Mouse (Mus musculus): Measurements from ENCODE around the gene Tbcb. TPM values are rescaled to one million over a fixed set of nuclear protein-coding genes. Genes with fewer than 3 reads are reported as not detected.

Gene Tbcb
- polyA plus RNA-seq, 1 experiment from 2014 or later = 384 TPM

DNA sequence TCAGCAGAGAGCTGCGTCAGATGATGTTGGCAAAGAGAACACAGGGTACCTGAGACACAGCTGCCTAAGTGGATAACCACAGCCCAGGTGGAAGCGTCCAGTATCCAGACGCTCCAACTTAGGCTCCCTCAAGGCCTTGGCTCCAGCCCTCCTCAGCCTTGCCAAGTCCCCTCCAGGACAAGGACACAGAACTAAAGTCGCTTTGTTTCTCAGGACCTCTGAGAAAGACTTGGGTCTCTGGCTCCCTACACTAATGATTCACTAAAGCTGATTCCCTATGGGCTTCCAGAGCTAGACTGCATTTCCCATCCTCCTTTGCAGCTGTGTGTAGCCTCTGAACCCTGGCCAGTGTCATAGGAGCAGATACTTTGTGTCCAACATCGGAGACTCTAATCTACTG, 31.9 kb downstream of the Tbcb start:
- no peak overlapping the region for H3K4me2 ChIP-seq (ENCODE audit: low read length)
- WGBS = 83% methylated on average over 5 of the region's 5 CpGs
- H3K27ac ChIP-seq (ENCODE audit: low read depth, low read length) = no peak overlapping the region
- H3K4me3 ChIP-seq (ENCODE audit: low read depth, low read length) = no peak overlapping the region
- DNase-seq (ENCODE audit: low spot score) (no peak), ATAC-seq (no peak)
- H3K9ac ChIP-seq (ENCODE audit: low read length) = no peak overlapping the region
- H3K9me3 ChIP-seq (replicated peaks; ENCODE audit: control insufficient read depth, low read length) = no peaks in the 10 kb centered on the region
- no peaks in the 10 kb centered on the region for H3K36me3 ChIP-seq (ENCODE audit: control insufficient read depth, insufficient read depth, low read length)
- no peaks in the 10 kb centered on the region for H3K27me3 ChIP-seq (replicated peaks; ENCODE audit: control insufficient read depth, insufficient read depth, low read length)
- no peaks in the 10 kb centered on the region for H3K4me1 ChIP-seq (ENCODE audit: control insufficient read depth, insufficient read depth, low read length)

- no peak for ATAC-seq
- Histone ChIP-seq H3K9me3 (replicated peaks; ENCODE audit: control insufficient read depth, low read length) (no peaks in the 10 kb centered on the region), H3K4me2 (ENCODE audit: low read length) (no peak overlapping the region), H3K36me3 (ENCODE audit: control insufficient read depth, insufficient read depth, low read length) (no peaks in the 10 kb centered on the region), H3K9ac (ENCODE audit: low read length) (no peak overlapping the region), H3K4me1 (ENCODE audit: control insufficient read depth, insufficient read depth, low read length) (no peaks in the 10 kb centered on the region), H3K27me3 (replicated peaks; ENCODE audit: control insufficient read depth, insufficient read depth, low read length) (no peaks in the 10 kb centered on the region), H3K4me3 (ENCODE audit: low read depth, low read length) (no peak overlapping the region), H3K27ac (ENCODE audit: low read depth, low read length) (no peak overlapping the region)
- DNase-seq (ENCODE audit: low spot score) = no peak
- 79% methylated on average over 18 of the region's 18 CpGs for WGBS
These were observed 32.5 kb downstream of the Tbcb start for GRCm38 (mm10) chr7:30199498-30200139.

DNA sequence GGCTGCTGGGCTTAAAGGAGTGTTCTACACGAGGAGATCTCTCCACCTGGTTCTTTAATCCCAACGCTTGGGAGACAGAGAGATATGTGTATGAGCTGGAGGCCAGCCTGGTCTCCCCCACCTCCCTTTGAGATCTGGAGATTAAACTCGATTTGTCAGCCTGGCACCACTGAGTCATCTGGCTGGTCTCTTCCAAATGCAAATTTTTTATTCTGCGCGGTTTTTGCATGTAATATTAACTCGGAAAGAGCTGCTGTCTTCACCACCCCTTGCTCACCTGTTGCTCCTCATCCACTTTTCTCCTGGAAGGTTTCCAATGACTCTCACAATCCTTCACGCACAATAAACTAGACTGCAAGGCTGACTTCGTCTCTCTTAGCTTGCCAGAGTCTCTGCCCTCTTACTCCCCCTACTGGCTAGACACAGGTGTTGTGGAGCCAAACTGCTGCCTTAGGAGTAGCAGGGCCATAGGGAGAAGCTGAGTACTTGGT, 33.5 kb downstream of the Tbcb start, which contains the start of gene Capns1:
Gene Capns1 (minus strand): TSS at position 331 of the 491 bp plus-strand sequence.
- H3K9me3 ChIP-seq (replicated peaks; ENCODE audit: control insufficient read depth, low read length) = no peaks in the 10 kb centered on the region
- peak within 1 kb of the TSS; percentile 1; the same call in 1 of the 2 replicates for H3K9ac ChIP-seq (ENCODE audit: low read length)
- H3K27ac ChIP-seq (ENCODE audit: low read depth, low read length) = no peak within 1 kb of the TSS
- DNase-seq (ENCODE audit: low spot score) = peak; percentile 94
- H3K4me2 ChIP-seq (ENCODE audit: low read length) = peak within 1 kb of the TSS; percentile 33; the same call in 1 of the 2 replicates
- H3K27me3 ChIP-seq (replicated peaks; ENCODE audit: control insufficient read depth, insufficient read depth, low read length) = no peaks in the 10 kb centered on the region
- H3K36me3 ChIP-seq (ENCODE audit: control insufficient read depth, insufficient read depth, low read length) = no peaks in the 10 kb centered on the region
- H3K4me1 ChIP-seq (ENCODE audit: control insufficient read depth, insufficient read depth, low read length) = 0 out of 2 replicates have a peak, but pooled peaks cover 2% of the 10 kb centered on the region
- 3% methylated on average over 8 of the region's 8 CpGs for WGBS
- no peak for ATAC-seq
- no peak within 1 kb of the TSS for H3K4me3 ChIP-seq (ENCODE audit: low read depth, low read length)

DNA sequence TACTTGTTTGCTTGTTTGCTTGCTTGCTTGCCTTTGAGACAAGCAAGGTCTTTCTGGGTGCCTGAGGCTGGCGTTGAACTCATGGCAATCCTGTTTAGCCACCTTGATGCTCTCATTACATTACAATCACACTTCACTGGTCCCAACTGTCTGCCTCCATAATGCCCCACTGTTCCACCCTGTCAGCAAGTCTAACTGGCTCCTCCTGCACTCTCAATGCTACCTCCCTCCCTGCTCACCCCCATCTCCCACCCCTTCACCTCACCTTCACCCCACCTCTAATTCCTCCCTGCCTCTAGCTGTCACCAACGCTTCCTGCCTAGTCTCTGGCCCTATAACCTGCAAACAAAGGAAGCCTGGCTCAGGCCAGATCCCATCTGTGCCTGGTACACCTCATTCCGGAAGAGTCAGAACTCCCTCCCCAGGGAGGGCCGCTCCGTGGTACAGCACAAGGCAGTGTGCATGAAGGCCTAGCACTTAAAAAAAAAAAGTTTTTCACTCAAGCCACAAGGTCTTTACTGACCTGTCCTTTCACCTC, 34.4 kb downstream of the Tbcb start:
- peaks cover 10% of the 10 kb centered on the region; the same call in 1 of the 2 replicates for H3K4me1 ChIP-seq (ENCODE audit: control insufficient read depth, insufficient read depth, low read length)
- no peak for DNase-seq (ENCODE audit: low spot score)
- 90% methylated on average over 5 of the region's 5 CpGs for WGBS

DNA sequence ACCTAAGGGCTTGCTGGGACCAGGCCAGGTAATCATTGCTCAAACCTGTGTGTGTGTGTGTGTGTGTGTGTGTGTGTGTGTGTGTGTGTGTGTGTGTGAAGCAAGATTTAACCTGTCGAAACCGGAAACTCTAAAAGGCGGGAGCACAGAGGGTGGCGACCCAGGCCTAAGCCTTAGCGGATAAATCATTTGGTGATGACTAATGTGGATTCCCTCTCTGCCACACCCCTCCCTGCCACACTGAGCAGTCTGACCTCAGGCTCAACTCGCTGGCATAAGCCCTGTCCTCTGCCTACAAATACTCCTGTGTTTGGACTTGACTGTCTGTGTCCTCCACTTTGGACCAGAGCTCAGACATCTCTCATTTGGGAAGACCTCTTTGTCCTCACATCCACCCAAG, 35.9 kb downstream of the Tbcb start:
- Histone ChIP-seq H3K4me1 (ENCODE audit: control insufficient read depth, insufficient read depth, low read length) (peaks cover 12% of the 10 kb centered on the region; the same call in 1 of the 2 replicates), H3K9me3 (replicated peaks; ENCODE audit: control insufficient read depth, low read length) (no peaks in the 10 kb centered on the region), H3K27me3 (replicated peaks; ENCODE audit: control insufficient read depth, insufficient read depth, low read length) (no peaks in the 10 kb centered on the region), H3K36me3 (ENCODE audit: control insufficient read depth, insufficient read depth, low read length) (peaks cover 14% of the 10 kb centered on the region), H3K4me2 (ENCODE audit: low read length) (no peak overlapping the region), H3K9ac (ENCODE audit: low read length) (no peak overlapping the region), H3K27ac (ENCODE audit: low read depth, low read length) (no peak overlapping the region), H3K4me3 (ENCODE audit: low read depth, low read length) (no peak overlapping the region)
- no peak for ATAC-seq
- DNase-seq (ENCODE audit: low spot score) = no peak
- WGBS = 83% methylated on average over 6 of the region's 6 CpGs

More for the DNA sequence above, 34.4 kb downstream of the Tbcb start:
- Histone ChIP-seq H3K27me3 (replicated peaks; ENCODE audit: control insufficient read depth, insufficient read depth, low read length) (no peaks in the 10 kb centered on the region), H3K4me3 (ENCODE audit: low read depth, low read length) (no peak overlapping the region), H3K27ac (ENCODE audit: low read depth, low read length) (no peak overlapping the region), H3K9me3 (replicated peaks; ENCODE audit: control insufficient read depth, low read length) (no peaks in the 10 kb centered on the region), H3K36me3 (ENCODE audit: control insufficient read depth, insufficient read depth, low read length) (no peaks in the 10 kb centered on the region), H3K9ac (ENCODE audit: low read length) (no peak overlapping the region), H3K4me2 (ENCODE audit: low read length) (no peak overlapping the region)
- ATAC-seq = no peak

- 77% methylated on average over 6 of the region's 6 CpGs for WGBS
- peaks cover 21% of the 10 kb centered on the region for H3K36me3 ChIP-seq (ENCODE audit: control insufficient read depth, insufficient read depth, low read length)
- H3K9me3 ChIP-seq (replicated peaks; ENCODE audit: control insufficient read depth, low read length) = no peaks in the 10 kb centered on the region
- peaks cover 12% of the 10 kb centered on the region; the same call in 1 of the 2 replicates for H3K4me1 ChIP-seq (ENCODE audit: control insufficient read depth, insufficient read depth, low read length)
- H3K4me2 ChIP-seq (ENCODE audit: low read length) = peak overlapping the region; percentile 84
- no peaks in the 10 kb centered on the region for H3K27me3 ChIP-seq (replicated peaks; ENCODE audit: control insufficient read depth, insufficient read depth, low read length)
- ATAC-seq = no peak
- peak overlapping the region; percentile 79; the same call in 1 of the 2 replicates for H3K9ac ChIP-seq (ENCODE audit: low read length)
- no peak for DNase-seq (ENCODE audit: low spot score)
- 0 out of 2 replicates have a peak overlapping the region, but pooled peaks have one; percentile 67 for H3K4me3 ChIP-seq (ENCODE audit: low read depth, low read length)
- no peak overlapping the region for H3K27ac ChIP-seq (ENCODE audit: low read depth, low read length)
These were observed 36.6 kb downstream of the Tbcb start for GRCm38 (mm10) chr7:30195461-30195860.

DNA sequence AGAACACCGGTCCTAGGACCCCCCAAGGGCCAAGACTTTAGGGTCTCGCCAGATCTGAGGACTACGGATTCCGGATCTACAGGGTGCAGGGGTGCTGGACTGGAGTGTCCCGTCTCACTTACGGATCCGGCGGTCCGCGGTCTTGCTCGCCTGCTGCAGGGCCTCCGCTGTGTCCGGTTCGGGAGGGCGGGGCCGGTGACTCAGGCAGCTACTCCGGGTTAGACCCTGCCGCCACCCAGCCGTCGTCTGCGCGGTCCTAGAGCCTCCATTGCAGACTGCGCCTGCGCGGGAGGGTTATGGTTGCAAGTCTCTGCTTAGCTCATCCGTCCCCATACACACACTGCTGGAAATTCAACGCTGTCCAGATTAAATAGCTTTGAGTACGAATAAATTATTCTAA, 37.2 kb downstream of the Tbcb start:
- WGBS = under 1% methylated on average over 28 of the region's 28 CpGs
- H3K4me2 ChIP-seq (ENCODE audit: low read length) = peak overlapping the region; percentile 84
- H3K9ac ChIP-seq (ENCODE audit: low read length) = peak overlapping the region; percentile 79
- DNase-seq (ENCODE audit: low spot score) = peak; percentile 97
- peak overlapping the region; percentile 67 for H3K4me3 ChIP-seq (ENCODE audit: low read depth, low read length)
- H3K27me3 ChIP-seq (replicated peaks; ENCODE audit: control insufficient read depth, insufficient read depth, low read length) = no peaks in the 10 kb centered on the region
- no peaks in the 10 kb centered on the region for H3K9me3 ChIP-seq (replicated peaks; ENCODE audit: control insufficient read depth, low read length)
- peak; percentile 88 for ATAC-seq
- peaks cover 26% of the 10 kb centered on the region for H3K36me3 ChIP-seq (ENCODE audit: control insufficient read depth, insufficient read depth, low read length)
- peak overlapping the region; percentile 71; the same call in 1 of the 2 replicates for H3K27ac ChIP-seq (ENCODE audit: low read depth, low read length)
- H3K4me1 ChIP-seq (ENCODE audit: control insufficient read depth, insufficient read depth, low read length) = peaks cover 12% of the 10 kb centered on the region; the same call in 1 of the 2 replicates

DNA sequence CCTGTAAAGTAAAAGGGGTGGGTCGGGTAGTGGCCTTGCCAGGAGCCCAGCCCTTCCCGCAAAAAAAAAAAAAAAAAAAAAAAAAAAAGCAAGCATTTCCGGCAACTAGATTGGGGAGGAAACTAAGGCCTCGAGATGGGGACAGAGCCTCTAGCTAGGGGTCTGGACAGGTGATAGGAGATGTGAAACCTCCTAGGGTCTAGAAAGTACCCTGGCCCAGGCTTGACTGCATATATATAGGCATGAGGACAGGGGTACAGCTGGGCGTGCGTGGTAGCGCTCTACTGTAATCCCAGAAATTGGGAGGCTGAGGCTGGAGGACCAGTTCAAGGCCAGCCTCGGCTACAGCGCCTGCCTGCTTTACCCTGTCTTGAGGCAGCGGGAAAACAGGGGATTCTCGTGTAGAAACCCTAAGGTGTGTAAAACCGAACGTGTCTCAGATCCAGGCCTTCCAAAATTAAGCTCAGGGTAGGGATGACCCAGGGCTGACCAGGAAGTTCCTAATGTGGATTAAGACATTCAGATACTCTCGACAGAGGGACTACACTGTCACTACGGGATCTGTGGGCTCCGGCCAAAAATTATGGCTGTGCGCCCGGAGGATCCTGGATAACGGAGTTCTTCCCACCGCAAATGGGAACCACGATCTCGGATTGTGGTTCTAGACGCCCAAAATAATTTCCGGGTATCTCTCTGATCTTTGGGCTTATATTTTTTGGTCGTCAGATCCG, 37.8 kb downstream of the Tbcb start:
- ATAC-seq = peak; percentile 22
- WGBS = under 1% methylated on average over 26 of the region's 26 CpGs

More for the DNA sequence above, 37.8 kb downstream of the Tbcb start:
- H3K27ac ChIP-seq (ENCODE audit: low read depth, low read length) = peak overlapping the region; percentile 71; the same call in 1 of the 2 replicates
- H3K36me3 ChIP-seq (ENCODE audit: control insufficient read depth, insufficient read depth, low read length) = peaks cover 28% of the 10 kb centered on the region
- H3K9ac ChIP-seq (ENCODE audit: low read length) = peak overlapping the region; percentile 79
- DNase-seq (ENCODE audit: low spot score) = peak; percentile 47
- peak overlapping the region; percentile 67 for H3K4me3 ChIP-seq (ENCODE audit: low read depth, low read length)
- H3K27me3 ChIP-seq (replicated peaks; ENCODE audit: control insufficient read depth, insufficient read depth, low read length) = no peaks in the 10 kb centered on the region
- H3K9me3 ChIP-seq (replicated peaks; ENCODE audit: control insufficient read depth, low read length) = no peaks in the 10 kb centered on the region
- peaks cover 12% of the 10 kb centered on the region; the same call in 1 of the 2 replicates for H3K4me1 ChIP-seq (ENCODE audit: control insufficient read depth, insufficient read depth, low read length)
- peak overlapping the region; percentile 84 for H3K4me2 ChIP-seq (ENCODE audit: low read length)

Measured in forebrain, embryonic 14.5 days (tissue).